Mouse (Mus musculus) neural tube, embryonic 13.5 days (tissue): ENCODE data around the gene Fblim1. TPM values are rescaled to one million over a fixed set of nuclear protein-coding genes. Genes with fewer than 3 reads are reported as not detected.
A peak's percentile ranks its signal among the peaks of the same experiment; 100 is the strongest.

ENCODE experiments used
- ATAC-seq: fragments of 200-750 bp; cut with Nextera tagmentation; 2 replicates; pipeline ENCODE4 v1.8.0; 2017; ENCODE audit warnings: low read depth, mild to moderate bottlenecking, moderate TSS enrichment, moderate library complexity
- H3K27ac ChIP-seq: fragments of 300-500 bp; sonication (generic); replicated peaks from 2 replicates; pipeline ENCODE4 v1.5.1; 2015; ENCODE audit warnings: moderate library complexity, mild to moderate bottlenecking, inconsistent platforms
- H3K27me3 ChIP-seq: fragments of 300-500 bp; sonication (generic); 2 replicates; pipeline ENCODE4 v1.6.1; 2015; ENCODE audit warnings: mild to moderate bottlenecking, inconsistent platforms
- H3K36me3 ChIP-seq: fragments of 300-500 bp; sonication (generic); 2 replicates; pipeline ENCODE4 v1.6.1; 2015; ENCODE audit warnings: mild to moderate bottlenecking, inconsistent platforms
- H3K4me1 ChIP-seq: fragments of 300-500 bp; sonication (generic); replicated peaks from 2 replicates; pipeline ENCODE4 v1.6.1; 2015; ENCODE audit warnings: inconsistent platforms
- H3K4me2 ChIP-seq: fragments of 300-500 bp; sonication (generic); 2 replicates; pipeline ENCODE4 v1.6.1; 2015; ENCODE audit warnings: inconsistent platforms, mild to moderate bottlenecking, moderate library complexity
- H3K4me3 ChIP-seq: fragments of 300-500 bp; sonication (generic); 2 replicates; pipeline ENCODE4 v1.5.1; 2015; ENCODE audit warnings: mild to moderate bottlenecking, inconsistent platforms
- H3K9ac ChIP-seq: fragments of 300-500 bp; sonication (generic); 2 replicates; pipeline ENCODE4 v1.6.1; 2015; ENCODE audit warnings: moderate library complexity, mild to moderate bottlenecking, inconsistent platforms
- H3K9me3 ChIP-seq: fragments of 300-500 bp; sonication (generic); 2 replicates; pipeline ENCODE4 v1.6.1; 2016; ENCODE audit warnings: inconsistent platforms
- WGBS: fragments of 180-500 bp; shearing (Covaris S2); methylation state at CpG from one replicate; pipeline ENCODE4 v1.1.7; 2015; 5-methylcytosine and 5-hydroxymethylcytosine counted together
- polyA plus RNA-seq: library from polyadenylated mRNA; unstranded; fragments of >200 nt; fragmentation: Nextera tagmentation; extraction: Ambion mirVana; gene quantifications from 2 replicates; pipeline ENCODE4 v1.2.1, GENCODE M21; 2015

Fblim1 gene
- polyA plus RNA-seq, 1 experiment from 2014 or later, result 36.6 TPM

DNA sequence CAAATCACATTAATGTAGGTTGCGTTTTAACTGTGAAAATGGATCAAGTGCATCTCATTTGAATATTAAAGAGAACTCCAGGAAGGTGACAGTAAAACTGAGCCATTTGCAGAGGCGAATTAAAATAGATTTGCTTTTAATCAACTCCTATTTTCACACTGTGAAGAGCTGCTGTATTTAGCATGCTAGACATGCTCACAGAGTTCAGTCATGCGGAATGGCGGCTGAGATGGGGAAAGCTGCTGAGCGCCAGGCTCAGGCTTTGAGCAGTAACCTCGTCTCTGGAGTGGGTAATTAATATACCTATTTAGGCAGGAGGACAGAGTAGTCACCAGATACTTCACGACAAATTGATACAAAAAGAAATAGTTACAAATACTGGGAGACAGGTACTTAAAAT lies 64.0 kb downstream of the Fblim1 start:
- no peaks in the 10 kb centered on the region for H3K36me3 ChIP-seq
- H3K4me1 ChIP-seq, result peaks cover 32% of the 10 kb centered on the region
- no peak overlapping the region for H3K9ac ChIP-seq
- ATAC-seq, result no peak
- H3K27me3 ChIP-seq, result no peaks in the 10 kb centered on the region
- peak overlapping the region; percentile 18; the same call in 1 of the 2 replicates for H3K4me2 ChIP-seq
- H3K4me3 ChIP-seq, result no peak overlapping the region
- 15% methylated on average over 7 of the region's 7 CpGs for WGBS
- no peaks in the 10 kb centered on the region for H3K9me3 ChIP-seq
- H3K27ac ChIP-seq, result peak overlapping the region; percentile 25

DNA sequence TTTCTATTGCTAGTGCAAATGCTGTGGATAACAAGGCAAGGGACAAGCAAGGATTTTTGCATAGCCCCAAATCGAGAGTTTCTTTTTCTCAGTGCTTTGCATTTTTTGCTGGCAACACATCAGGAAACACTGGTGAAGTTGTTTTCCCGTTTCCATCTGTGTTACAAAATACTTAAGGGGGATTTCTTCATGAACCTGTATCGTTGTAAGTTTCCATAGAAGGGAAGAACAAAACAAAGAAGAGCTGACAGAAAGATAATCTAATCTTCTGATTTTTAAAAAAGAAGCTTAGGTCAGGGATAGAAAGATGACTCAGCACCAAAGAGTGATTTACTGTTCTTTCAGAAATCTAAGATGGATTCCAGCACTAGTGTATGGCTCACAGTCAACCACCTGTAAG lies 65.1 kb downstream of the Fblim1 start:
- Histone ChIP-seq H3K27ac (no peak overlapping the region), H3K9me3 (no peaks in the 10 kb centered on the region), H3K4me3 (no peak overlapping the region), H3K4me2 (no peak overlapping the region), H3K36me3 (no peaks in the 10 kb centered on the region), H3K9ac (no peak overlapping the region), H3K27me3 (no peaks in the 10 kb centered on the region), H3K4me1 (peaks cover 35% of the 10 kb centered on the region)
- WGBS, result 78% methylated on average over 3 of the region's 3 CpGs
- ATAC-seq, result no peak

DNA sequence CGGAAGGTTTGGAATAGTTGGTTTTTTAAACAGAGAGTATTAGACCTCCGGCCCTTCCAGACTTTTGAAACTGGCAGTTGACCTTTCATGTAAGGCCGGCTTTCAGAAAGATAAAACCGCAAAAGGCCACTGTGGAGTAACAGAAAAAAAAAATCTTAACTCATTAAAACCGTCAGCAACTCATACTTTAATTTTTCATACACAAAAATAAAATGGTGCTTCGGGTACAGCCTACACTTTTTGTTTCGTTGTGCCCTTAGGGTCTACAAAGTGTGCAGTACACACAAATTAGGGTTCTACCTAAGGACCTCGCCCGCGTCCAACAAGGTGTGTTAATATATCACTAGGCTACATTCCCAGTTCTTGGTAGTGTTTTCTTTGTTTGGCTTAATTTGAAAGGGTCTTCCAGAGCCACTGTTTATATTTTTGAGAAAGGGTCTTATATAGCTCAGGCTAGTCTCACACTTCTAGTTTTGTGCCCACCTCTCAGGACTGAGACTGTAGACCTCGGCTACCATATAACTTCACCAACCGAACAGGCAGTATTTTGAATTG lies 66.6 kb downstream of the Fblim1 start:
- ATAC-seq, result no peak
- Histone ChIP-seq H3K36me3 (no peaks in the 10 kb centered on the region), H3K4me1 (peaks cover 38% of the 10 kb centered on the region), H3K4me3 (peak overlapping the region; percentile 97), H3K9ac (peak overlapping the region; percentile 99), H3K27ac (peak overlapping the region; percentile 98), H3K9me3 (no peaks in the 10 kb centered on the region), H3K27me3 (no peaks in the 10 kb centered on the region), H3K4me2 (peak overlapping the region; percentile 80)
- 50% methylated on average over 12 of the region's 12 CpGs for WGBS

- peak within 1 kb of the TSS; percentile 97 for H3K4me3 ChIP-seq
- no peaks in the 10 kb centered on the region for H3K27me3 ChIP-seq
- H3K4me2 ChIP-seq, result peak within 1 kb of the TSS; percentile 80
- H3K9me3 ChIP-seq, result no peaks in the 10 kb centered on the region
- peak within 1 kb of the TSS; percentile 99 for H3K9ac ChIP-seq
- no peaks in the 10 kb centered on the region for H3K36me3 ChIP-seq
- peak; percentile 72 for ATAC-seq
- peaks cover 42% of the 10 kb centered on the region for H3K4me1 ChIP-seq
- H3K27ac ChIP-seq, result peak within 1 kb of the TSS; percentile 98
- WGBS, result under 1% methylated on average over 57 of the region's 88 CpGs
Measured at GRCm38 (mm10) chr4:141538408-141539212, 67.3 kb downstream of the Fblim1 start, which contains the start of gene Spen. Gene Spen, minus strand, starts transcription at chr4:141538597.

DNA sequence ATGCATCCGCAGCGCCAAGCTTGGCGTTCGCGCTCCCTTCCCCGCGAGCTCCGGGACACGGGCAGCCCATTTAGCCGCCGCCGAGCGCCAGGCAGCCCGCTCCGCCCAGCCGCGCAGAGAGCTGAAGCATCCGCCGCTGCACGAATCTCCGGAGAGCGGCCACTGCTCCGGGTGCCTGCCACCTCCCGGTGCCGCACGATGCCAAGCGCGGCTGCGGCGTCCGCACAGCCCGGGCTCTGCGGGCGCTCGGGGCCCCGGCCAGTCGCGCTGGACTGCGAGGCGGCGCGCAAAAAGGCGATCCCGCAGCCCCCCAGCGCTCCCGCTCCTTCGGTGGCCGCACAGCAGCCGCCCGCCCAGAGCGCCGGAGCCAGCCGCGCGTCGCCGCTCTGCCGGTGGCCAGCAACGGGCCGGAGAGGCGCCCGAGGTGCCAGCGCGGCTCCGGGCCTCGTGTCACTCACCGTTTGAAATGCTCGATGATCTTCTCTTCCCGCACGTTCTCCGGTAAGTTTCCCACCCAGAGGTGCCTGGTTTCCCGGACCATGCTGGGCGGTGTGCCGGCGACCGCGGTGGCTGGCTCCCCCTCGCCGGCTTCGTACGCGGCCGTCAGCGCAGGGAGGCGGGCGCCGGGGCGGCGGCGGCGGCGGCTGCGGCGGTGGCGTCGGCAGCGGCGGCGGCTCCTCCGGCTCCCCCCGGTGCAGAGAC lies 68.0 kb downstream of the Fblim1 start:
- Histone ChIP-seq H3K27me3 (no peaks in the 10 kb centered on the region), H3K9me3 (no peaks in the 10 kb centered on the region), H3K9ac (peak overlapping the region; percentile 99), H3K27ac (peak overlapping the region; percentile 98), H3K4me3 (peak overlapping the region; percentile 97), H3K4me2 (peak overlapping the region; percentile 80), H3K36me3 (no peaks in the 10 kb centered on the region), H3K4me1 (peaks cover 50% of the 10 kb centered on the region)
- under 1% methylated on average over 83 of the region's 101 CpGs for WGBS
- peak; percentile 13; the same call in 1 of the 2 replicates for ATAC-seq

- Histone ChIP-seq H3K9ac (peak overlapping the region; percentile 99), H3K4me1 (peaks cover 56% of the 10 kb centered on the region), H3K4me2 (peak overlapping the region; percentile 80), H3K27me3 (no peaks in the 10 kb centered on the region), H3K4me3 (peak overlapping the region; percentile 97), H3K9me3 (no peaks in the 10 kb centered on the region), H3K36me3 (no peaks in the 10 kb centered on the region), H3K27ac (peak overlapping the region; percentile 98)
- under 1% methylated on average over 14 of the region's 14 CpGs for WGBS
- no peak for ATAC-seq
Measured at GRCm38 (mm10) chr4:141537226-141537610, 68.7 kb downstream of the Fblim1 start.

DNA sequence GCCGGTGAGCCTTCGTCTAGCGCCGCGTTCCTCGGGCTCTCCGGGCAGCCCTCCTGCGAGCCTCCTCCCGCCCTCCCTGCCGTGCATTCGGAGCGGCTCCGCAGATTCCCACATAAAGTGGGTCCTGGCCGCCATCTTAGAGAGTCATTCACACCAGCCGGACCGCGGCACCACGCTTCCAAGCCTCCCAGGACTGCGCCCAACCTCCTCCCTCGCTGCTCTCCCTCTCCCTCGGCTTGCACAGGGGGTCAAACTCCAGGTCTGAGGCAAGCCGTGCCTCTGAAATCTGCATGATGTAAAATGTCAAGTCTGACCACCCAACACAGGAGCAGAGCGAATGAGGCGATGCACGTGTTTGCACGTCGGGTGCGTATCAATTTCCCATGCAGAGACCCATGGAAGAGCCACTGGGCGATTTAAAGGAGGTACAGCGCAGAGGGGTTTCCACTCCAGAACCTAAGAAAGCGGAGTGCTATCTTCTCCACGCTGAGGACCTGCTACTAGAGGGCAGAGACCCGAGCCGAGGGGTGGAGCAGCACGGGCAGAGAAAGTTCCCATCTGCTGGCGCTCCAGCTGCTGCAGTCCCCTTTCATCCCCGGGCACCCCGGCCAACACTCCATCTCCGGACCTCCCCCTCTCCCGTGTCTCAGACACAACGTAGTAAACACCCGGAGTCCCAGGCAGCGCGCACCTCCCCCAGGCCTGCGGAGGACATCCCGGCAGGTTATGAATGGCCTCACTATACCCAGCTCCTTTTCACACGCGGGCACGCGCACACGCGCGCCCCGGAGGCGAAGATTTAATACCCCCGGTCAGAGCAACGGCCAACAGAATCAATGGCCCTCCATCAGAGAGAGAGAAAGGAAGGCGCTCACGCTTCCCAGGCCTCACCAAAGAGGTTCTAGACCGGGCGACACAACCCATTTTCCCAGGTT lies 69.3 kb downstream of the Fblim1 start:
- Histone ChIP-seq H3K9me3 (no peaks in the 10 kb centered on the region), H3K36me3 (no peaks in the 10 kb centered on the region), H3K4me2 (peak overlapping the region; percentile 80), H3K4me3 (peak overlapping the region; percentile 97), H3K27ac (peak overlapping the region; percentile 98), H3K9ac (peak overlapping the region; percentile 99), H3K27me3 (no peaks in the 10 kb centered on the region), H3K4me1 (peaks cover 56% of the 10 kb centered on the region)
- ATAC-seq, result peak; percentile 73
- WGBS, result under 1% methylated on average over 61 of the region's 61 CpGs

DNA sequence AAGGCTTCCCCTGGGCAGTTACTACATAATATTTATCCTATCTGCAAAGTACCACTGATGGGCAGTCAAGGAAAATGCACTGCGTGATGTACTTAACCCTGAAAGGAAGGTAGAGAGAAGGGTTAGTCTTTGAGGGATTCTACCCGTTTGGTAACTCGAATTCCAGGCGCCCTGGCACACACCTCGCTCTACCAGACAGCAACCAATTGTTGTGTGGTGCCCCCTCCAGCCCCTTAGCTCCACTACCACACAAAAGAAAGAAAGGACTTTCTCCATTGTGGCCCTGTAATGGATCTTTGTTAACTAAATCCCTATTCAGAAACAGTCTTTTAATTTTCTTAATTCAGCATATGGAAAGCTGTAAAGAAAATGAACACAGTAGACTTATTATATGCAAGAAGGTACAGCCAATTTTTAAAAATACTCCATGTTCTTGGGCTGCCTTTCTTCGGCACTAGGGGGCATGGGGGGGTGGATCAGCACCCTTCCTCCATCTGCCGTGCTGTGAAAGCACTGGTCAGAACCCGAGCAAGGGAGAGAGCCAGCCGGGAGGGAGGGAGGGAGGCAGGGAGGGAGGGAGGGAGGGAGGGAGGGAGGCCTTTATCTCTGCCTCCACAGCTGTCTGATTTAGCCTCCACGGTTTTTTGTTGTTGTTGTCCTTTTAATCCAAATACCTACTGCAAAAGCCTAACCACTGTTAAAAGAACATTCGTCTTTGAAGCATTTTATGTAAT lies 70.8 kb downstream of the Fblim1 start:
- peak overlapping the region; percentile 97 for H3K4me3 ChIP-seq
- 0 out of 2 replicates have a peak, but pooled peaks cover 3% of the 10 kb centered on the region for H3K36me3 ChIP-seq
- ATAC-seq, result 0 out of 2 replicates have a peak, but pooled peaks have one; percentile 17
- H3K27me3 ChIP-seq, result no peaks in the 10 kb centered on the region
- no peaks in the 10 kb centered on the region for H3K9me3 ChIP-seq
- H3K4me1 ChIP-seq, result peaks cover 60% of the 10 kb centered on the region
- H3K27ac ChIP-seq, result peak overlapping the region; percentile 98
- peak overlapping the region; percentile 80 for H3K4me2 ChIP-seq
- H3K9ac ChIP-seq, result peak overlapping the region; percentile 99
- WGBS, result 9% methylated on average over 9 of the region's 11 CpGs

DNA sequence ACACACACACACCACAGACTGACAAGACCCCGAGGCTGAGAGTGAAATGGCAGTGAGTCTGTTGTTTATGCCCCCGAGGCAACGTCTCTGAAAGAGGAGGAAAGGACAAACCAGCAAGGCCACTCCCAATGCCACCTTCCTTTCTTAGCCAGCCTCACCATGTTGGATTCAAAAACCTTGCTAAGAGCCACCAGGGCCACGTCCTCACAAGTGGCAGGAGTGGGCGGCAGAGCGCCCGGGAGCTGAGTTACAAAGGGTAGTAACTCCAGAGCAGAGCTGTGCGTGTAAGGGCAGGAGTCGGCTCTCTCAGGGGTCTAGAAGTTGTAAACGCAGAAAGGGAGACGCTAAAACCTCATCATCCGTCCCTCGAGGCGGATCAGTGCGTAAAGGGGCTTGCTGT lies 74.9 kb downstream of the Fblim1 start:
- no peak for ATAC-seq
- no peak overlapping the region for H3K9ac ChIP-seq
- H3K4me3 ChIP-seq, result no peak overlapping the region
- 72% methylated on average over 15 of the region's 15 CpGs for WGBS
- H3K4me2 ChIP-seq, result no peak overlapping the region
- H3K36me3 ChIP-seq, result 0 out of 2 replicates have a peak, but pooled peaks cover 3% of the 10 kb centered on the region
- no peaks in the 10 kb centered on the region for H3K27me3 ChIP-seq
- H3K4me1 ChIP-seq, result peaks cover 63% of the 10 kb centered on the region
- no peaks in the 10 kb centered on the region for H3K9me3 ChIP-seq
- H3K27ac ChIP-seq, result no peak overlapping the region

GRCm38 (mm10) chr4:141528938-141529337 lies 77.0 kb downstream of the Fblim1 start:
- no peaks in the 10 kb centered on the region for H3K27me3 ChIP-seq
- H3K27ac ChIP-seq, result no peak overlapping the region
- peaks cover 57% of the 10 kb centered on the region for H3K4me1 ChIP-seq
- no peak for ATAC-seq
- no peaks in the 10 kb centered on the region for H3K9me3 ChIP-seq
- H3K4me3 ChIP-seq, result no peak overlapping the region
- 85% methylated on average over 11 of the region's 11 CpGs for WGBS
- H3K36me3 ChIP-seq, result 0 out of 2 replicates have a peak, but pooled peaks cover 3% of the 10 kb centered on the region
- no peak overlapping the region for H3K9ac ChIP-seq
- H3K4me2 ChIP-seq, result no peak overlapping the region
